Mouse (Mus musculus) G1E (cell line): Measurements from ENCODE around the gene Rimklb. TPM values are rescaled to one million over a fixed set of nuclear protein-coding genes. Genes with fewer than 3 reads are reported as not detected.
"Not testable (repeated sequence)": the region's sequence is repeated elsewhere in the genome, so short reads cannot be mapped to it uniquely, and the experiment has no call there.

Source experiments
- ATAC-seq: 2 replicates; pipeline ENCODE4 v1.8.0; 2016; ENCODE audit warnings: mild to moderate bottlenecking; ENCODE audit not compliant: insufficient number of reproducible peaks, poor library complexity, low FRiP score, severe bottlenecking; ENCODE audit errors: extremely low read depth
- DNase-seq: peaks from one replicate; pipeline ENCODE4 v3.0.0; 2012; ENCODE audit warnings: low spot score
- H3K27me3 ChIP-seq: 2 replicates; pipeline ENCODE4 v1.6.1; 2012; ENCODE audit warnings: mild to moderate bottlenecking, low read length, inconsistent platforms; ENCODE audit not compliant: insufficient read depth
- H3K36me3 ChIP-seq: replicated peaks from 2 replicates; pipeline ENCODE3; 2012; ENCODE audit warnings: mild to moderate bottlenecking, inconsistent platforms
- H3K4me1 ChIP-seq: 2 replicates; pipeline ENCODE4 v1.6.1; 2012; ENCODE audit warnings: low read depth, low read length, inconsistent platforms, mixed read lengths; ENCODE audit not compliant: insufficient read depth
- H3K4me3 ChIP-seq: 2 replicates; pipeline ENCODE4 v1.5.1; 2012; ENCODE audit warnings: low read depth, mild to moderate bottlenecking, inconsistent platforms, low read length, moderate library complexity, mixed read lengths
- H3K9me3 ChIP-seq: replicated peaks from 2 replicates; pipeline ENCODE4 v1.6.1; 2012; ENCODE audit warnings: inconsistent platforms
- CTCF ChIP-seq: IDR thresholded peaks from 2 replicates; pipeline ENCODE4 v1.5.1; 2012; ENCODE audit warnings: low read depth, low read length, inconsistent platforms, mixed read lengths
- GATA1 ChIP-seq: IDR thresholded peaks from 2 replicates; pipeline ENCODE4 v1.6.1; 2012; ENCODE audit warnings: borderline replicate concordance, low read length, inconsistent platforms, mixed read lengths
- GATA2 ChIP-seq: IDR thresholded peaks from 2 replicates; pipeline ENCODE4 v1.6.1; 2012; ENCODE audit warnings: low read depth, low read length, inconsistent platforms, borderline replicate concordance
- POLR2AphosphoS5 ChIP-seq: IDR thresholded peaks from 2 replicates; pipeline ENCODE4 v1.6.1; 2012; ENCODE audit warnings: low read depth, low read length, inconsistent platforms; ENCODE audit not compliant: insufficient replicate concordance
- TAL1 ChIP-seq: conservative IDR thresholded peaks from 2 replicates; pipeline ENCODE4 v1.6.1; 2012; ENCODE audit warnings: low read depth, low read length, inconsistent platforms, mixed read lengths
- polyA plus RNA-seq: library from polyadenylated mRNA; stranded (reverse); fragments of >175 nt; gene quantifications from 2 replicates; pipeline ENCODE4 v1.2.3, GENCODE M21; 2012
- total RNA-seq, 2 experiments: library from RNA; stranded (forward) in 1 of 2; stranded (reverse) in 1 of 2; fragments of 200-1000 nt in 1 of 2; fragments of >200 nt in 1 of 2; fragmentation: Nextera tagmentation in 1 of 2; gene quantifications; 2 replicates each; pipeline ENCODE4 v1.2.3; 2014 to 2017

Rimklb gene
- not detected in 2 replicates for total RNA-seq (2014; fragmentation: Nextera tagmentation)
- total RNA-seq (2017): 0.05 and 0.06 TPM in 2 replicates
- 0.01 and 0.04 TPM in 2 replicates for polyA plus RNA-seq

GRCm38 (mm10) chr6:122498661-122499060 lies at the start of gene Rimklb:
Gene Rimklb, minus strand, starts transcription at chr6:122498761.
- ATAC-seq: no peak
- Histone ChIP-seq H3K9me3 (no peaks in the 10 kb centered on the region), H3K36me3 (no peaks in the 10 kb centered on the region), H3K4me1 (peaks cover 3% of the 10 kb centered on the region; the same call in 1 of the 2 replicates), H3K4me3 (no peak within 1 kb of the TSS), H3K27me3 (peaks cover 52% of the 10 kb centered on the region)
- DNase-seq: no peak
- no peak for TF ChIP-seq GATA1
- no peak for TF ChIP-seq CTCF
- TF ChIP-seq TAL1: no peak
- TF ChIP-seq POLR2AphosphoS5: no peak
- no peak for TF ChIP-seq GATA2

GRCm38 (mm10) chr6:122545948-122546347 lies 47.4 kb upstream of the Rimklb start:
- H3K9me3 ChIP-seq: no peaks in the 10 kb centered on the region
- no peaks in the 10 kb centered on the region for H3K4me1 ChIP-seq
- DNase-seq (no peak), ATAC-seq (no peak)
- TF ChIP-seq TAL1: no peak
- no peak for TF ChIP-seq POLR2AphosphoS5
- TF ChIP-seq CTCF: no peak
- 0 out of 2 replicates have a peak, but pooled peaks cover 3% of the 10 kb centered on the region for H3K27me3 ChIP-seq
- H3K4me3 ChIP-seq: no peak overlapping the region
- H3K36me3 ChIP-seq: no peaks in the 10 kb centered on the region

- no peaks in the 10 kb centered on the region for H3K4me1 ChIP-seq
- no peaks in the 10 kb centered on the region for H3K9me3 ChIP-seq
Observed at GRCm38 (mm10) chr6:122545289-122545882, 46.8 kb upstream of the Rimklb start.

GRCm38 (mm10) chr6:122544672-122545071 lies 46.1 kb upstream of the Rimklb start:
- ATAC-seq (no peak), DNase-seq (no peak)
- no peaks in the 10 kb centered on the region for H3K36me3 ChIP-seq
- no peak overlapping the region for H3K4me3 ChIP-seq
- no peaks in the 10 kb centered on the region for H3K9me3 ChIP-seq
- H3K4me1 ChIP-seq: no peaks in the 10 kb centered on the region
- 0 out of 2 replicates have a peak, but pooled peaks cover 3% of the 10 kb centered on the region for H3K27me3 ChIP-seq
- no peak for TF ChIP-seq POLR2AphosphoS5
- no peak for TF ChIP-seq GATA2
- no peak for TF ChIP-seq CTCF
- TF ChIP-seq TAL1: no peak
- no peak for TF ChIP-seq GATA1

More at GRCm38 (mm10) chr6:122545289-122545882, 46.8 kb upstream of the Rimklb start:
- 0 out of 2 replicates have a peak, but pooled peaks cover 3% of the 10 kb centered on the region for H3K27me3 ChIP-seq
- H3K36me3 ChIP-seq: no peaks in the 10 kb centered on the region
- ATAC-seq: no peak
- H3K4me3 ChIP-seq: no peak overlapping the region
- no peak for DNase-seq
- no peak for TF ChIP-seq CTCF
- no peak for TF ChIP-seq POLR2AphosphoS5
- TF ChIP-seq GATA2: no peak
- no peak for TF ChIP-seq GATA1
- no peak for TF ChIP-seq TAL1

DNA sequence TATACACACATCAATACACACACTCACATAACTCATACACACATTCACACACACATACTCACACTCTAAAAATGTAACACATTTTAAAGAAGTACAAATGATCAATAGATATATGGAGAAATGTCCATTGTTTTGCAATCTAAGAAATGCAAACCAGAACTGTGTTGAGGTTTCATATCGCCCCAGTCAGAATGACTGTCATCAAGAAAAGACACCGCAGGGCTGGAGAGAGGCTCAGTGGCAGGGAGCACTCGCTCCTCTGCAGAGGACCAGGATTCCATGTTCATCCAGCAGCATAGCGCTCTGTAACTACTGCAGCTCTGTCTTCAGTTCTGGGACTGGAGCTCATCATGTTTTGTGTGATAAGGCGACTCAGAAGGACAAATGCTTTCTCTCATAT lies 45.0 kb upstream of the Rimklb start:
- Histone ChIP-seq H3K36me3 (no peaks in the 10 kb centered on the region), H3K4me1 (no peaks in the 10 kb centered on the region), H3K9me3 (no peaks in the 10 kb centered on the region), H3K4me3 (no peak overlapping the region), H3K27me3 (0 out of 2 replicates have a peak, but pooled peaks cover 3% of the 10 kb centered on the region)
- no peak for DNase-seq
- TF ChIP-seq GATA1: no peak
- TF ChIP-seq POLR2AphosphoS5: no peak
- no peak for TF ChIP-seq GATA2
- ATAC-seq: no peak

- H3K36me3 ChIP-seq: not testable (repeated sequence)
Observed at GRCm38 (mm10) chr6:122542459-122542858, 43.9 kb upstream of the Rimklb start.

More at GRCm38 (mm10) chr6:122542459-122542858, 43.9 kb upstream of the Rimklb start:
- H3K4me3 ChIP-seq, ATAC-seq, DNase-seq, H3K4me1 ChIP-seq, H3K27me3 ChIP-seq, H3K9me3 ChIP-seq: not testable (repeated sequence)
